Mouse (Mus musculus): ENCODE results near the gene Ccdc124. TPM values are rescaled to one million over a fixed set of nuclear protein-coding genes. Genes with fewer than 3 reads are reported as not detected.
"Not testable (repeated sequence)": the region's sequence is repeated elsewhere in the genome, so short reads cannot be mapped to it uniquely, and the experiment has no call there.

Gene Ccdc124
- total RNA-seq, 2 experiments from 2014 or later: 38.8 to 40.1 TPM

GRCm38 (mm10) chr8:70833520-70833919 lies 40.2 kb downstream of the Ccdc124 start:
- peak; percentile 88 to 91 for DNase-seq
- intact Hi-C loops (cut with DNase I): no loop called here

DNA sequence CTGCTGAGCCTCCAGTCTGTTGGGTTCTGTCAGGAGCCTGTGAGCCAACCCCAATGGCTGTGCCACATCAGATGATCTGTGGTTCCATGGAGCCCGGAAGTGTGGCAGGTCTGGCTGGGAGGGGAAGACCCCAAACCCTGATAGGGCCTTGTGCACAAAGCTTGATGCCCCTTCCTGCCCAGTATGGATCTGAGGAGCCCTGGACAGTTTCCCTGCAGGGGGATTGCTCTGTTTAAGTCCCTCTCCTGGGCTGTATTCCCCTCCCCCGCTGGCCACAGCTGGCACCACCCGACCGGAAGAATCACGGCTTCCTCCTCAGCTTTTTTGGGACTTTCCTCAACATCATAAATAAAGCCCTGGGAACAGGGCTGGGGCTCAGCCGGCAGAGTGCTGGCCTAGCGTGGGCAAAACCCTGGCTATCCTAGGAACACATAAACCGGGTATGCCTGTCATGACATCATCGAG lies 40.7 kb downstream of the Ccdc124 start:
- intact Hi-C loops (cut with DNase I): no loop called here
- peak; percentile 41 to 50 for DNase-seq

DNA sequence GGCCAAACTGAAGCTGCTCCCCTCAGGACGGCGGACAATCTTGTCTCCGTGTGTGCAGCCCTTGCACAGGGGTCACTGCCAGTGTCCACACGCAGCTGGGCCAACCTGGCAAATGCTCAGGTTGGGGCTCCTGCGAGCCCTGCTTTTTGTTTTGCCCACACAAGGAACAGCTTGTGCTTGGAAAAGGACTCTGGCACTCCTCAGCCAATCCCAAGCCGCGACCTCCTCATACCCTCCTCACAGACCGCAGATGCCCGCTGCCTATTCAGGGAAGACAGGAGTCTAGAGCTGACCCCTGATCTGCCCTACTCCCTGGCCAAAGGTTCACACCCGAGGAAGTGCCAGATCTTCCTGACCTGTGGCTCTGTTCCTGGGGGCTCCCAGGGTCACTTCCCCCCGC lies 41.4 kb downstream of the Ccdc124 start:
- DNase-seq: no peak
- intact Hi-C loops (cut with DNase I): no loop called here

GRCm38 (mm10) chr8:70831517-70831916 lies 42.2 kb downstream of the Ccdc124 start:
- intact Hi-C loops (cut with DNase I): no loop called here
- no peak for DNase-seq

DNA sequence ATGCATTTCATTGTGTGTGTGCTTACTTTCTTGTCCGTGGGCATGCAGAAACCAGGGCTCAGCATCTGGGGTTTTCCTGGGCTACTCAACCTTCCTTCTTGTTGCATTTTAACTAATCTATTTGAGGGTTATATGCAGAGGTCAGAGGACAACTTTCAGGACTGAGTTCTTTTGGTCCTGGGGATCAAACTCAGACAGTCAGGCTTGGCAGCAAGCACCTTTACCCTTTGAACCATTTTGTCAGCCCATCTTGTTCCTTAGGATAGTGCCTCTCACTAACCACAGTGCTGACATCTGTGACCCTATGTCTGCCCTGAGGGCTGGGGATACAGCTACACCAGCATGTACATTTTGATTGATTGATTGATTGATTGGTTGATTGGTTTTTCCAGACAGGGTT lies 45.9 kb downstream of the Ccdc124 start:
- no peak for DNase-seq
- intact Hi-C loops (cut with DNase I): no loop called here

GRCm38 (mm10) chr8:70827010-70827409 lies 46.7 kb downstream of the Ccdc124 start:
- intact Hi-C loops (cut with DNase I): no loop called here
- no peak for DNase-seq

DNA sequence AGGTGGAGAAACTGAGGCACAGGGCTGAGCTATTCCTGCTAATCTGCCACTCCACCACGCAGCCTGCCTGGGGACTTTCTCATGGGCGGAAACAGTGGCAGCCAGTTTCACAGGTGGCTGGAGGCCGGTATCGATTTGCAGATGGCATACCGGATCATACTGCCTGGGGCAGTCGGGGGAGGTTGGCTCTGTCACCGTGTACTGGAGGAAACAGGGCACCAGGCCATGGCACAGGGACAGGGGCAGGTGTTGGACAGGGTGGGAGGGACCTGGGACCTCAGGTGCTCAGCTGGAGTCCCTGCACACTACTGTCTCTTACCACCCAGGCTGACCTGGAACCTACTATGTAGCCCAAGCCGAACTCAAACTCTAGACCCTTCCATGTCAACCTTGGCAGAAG lies 47.9 kb downstream of the Ccdc124 start:
- intact Hi-C loops (cut with DNase I): no loop called here
- DNase-seq: no peak

GRCm38 (mm10) chr8:70823802-70824201 lies 49.9 kb downstream of the Ccdc124 start:
- DNase-seq: no peak
- intact Hi-C loops (cut with DNase I): no loop called here

DNA sequence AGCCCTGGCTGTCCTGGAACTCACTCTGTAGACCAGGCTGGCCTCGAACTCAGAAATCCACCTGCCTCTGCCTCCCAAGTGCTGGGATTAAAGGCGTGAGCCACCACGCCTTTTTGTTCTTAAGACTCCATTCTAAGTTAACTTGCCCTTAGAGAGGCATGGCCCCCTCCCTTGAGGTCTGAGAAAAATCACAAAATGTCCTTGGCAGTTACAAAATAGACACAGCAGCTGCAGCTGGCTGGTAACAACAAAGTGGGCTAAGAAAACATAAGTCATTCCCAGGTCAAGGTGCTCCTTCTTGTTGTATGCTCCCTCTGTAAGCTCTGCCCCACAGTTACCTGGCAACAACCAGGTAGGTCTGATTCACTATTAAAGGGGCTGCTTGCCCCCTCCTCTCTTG lies 51.1 kb downstream of the Ccdc124 start:
- DNase-seq; intact Hi-C loops (cut with DNase I): not testable (repeated sequence)

DNA sequence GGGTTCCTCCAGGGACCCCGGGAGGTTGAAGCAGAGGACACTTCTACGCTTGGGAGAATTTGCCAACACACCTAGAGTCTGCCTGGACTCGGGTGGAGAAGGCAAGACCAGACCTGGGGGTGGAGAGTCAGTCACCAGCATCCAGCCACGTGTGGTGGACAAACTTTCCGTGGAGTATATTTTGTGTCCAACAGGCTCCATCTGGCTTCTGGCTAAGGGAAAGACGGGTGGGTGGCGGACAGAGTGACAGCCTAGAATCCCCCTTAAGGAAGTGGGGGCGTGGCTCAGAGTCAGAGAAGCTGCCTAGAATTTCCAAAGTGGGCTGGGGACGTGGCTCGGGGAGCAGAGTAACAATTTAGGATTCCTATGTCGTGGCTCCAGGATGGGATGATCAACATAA lies 51.7 kb downstream of the Ccdc124 start:
- DNase-seq: no peak
- intact Hi-C loops (cut with DNase I): loop anchor here (1.0 to 2.0 kb wide), 2 partner anchors 19 to 47 kb away; no protein-coding TSS in a partner anchor

DNA sequence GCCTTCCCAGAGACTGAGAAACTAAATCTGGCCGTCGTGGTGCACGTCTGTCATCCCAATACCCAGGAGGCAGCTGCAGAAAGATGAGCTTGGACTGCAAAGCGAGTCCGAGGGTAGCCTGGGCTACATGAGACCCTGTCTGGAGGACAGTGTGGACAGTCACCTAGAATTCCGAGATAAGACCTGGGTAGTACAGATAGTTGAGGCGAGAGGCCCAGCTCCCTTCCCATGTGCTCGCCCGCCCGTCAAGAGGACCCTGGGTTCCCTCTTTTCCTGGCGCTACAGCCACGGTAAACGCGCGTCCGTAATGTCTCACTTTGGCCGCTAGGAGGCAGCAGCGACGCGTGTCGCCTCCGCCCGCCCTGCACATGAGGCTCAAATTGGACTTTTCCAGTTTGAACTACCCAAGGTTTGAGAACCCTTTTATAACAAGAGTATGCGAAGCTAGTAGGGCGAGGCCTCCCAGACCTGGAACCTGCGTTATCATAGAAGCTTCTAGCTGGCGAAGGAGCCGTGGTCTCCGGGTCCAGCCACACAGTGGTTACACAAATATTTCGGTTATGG lies 52.3 kb downstream of the Ccdc124 start:
- DNase-seq: peak; percentile 84 to 89
- intact Hi-C loops (cut with DNase I): loop anchor here (1.0 to 2.0 kb wide), 2 partner anchors 20 to 47 kb away; no protein-coding TSS in a partner anchor

- intact Hi-C loops (cut with DNase I): loop anchor here (2.0 kb wide), 1 partner anchor 48 kb away; no protein-coding TSS in a partner anchor
- peak; percentile 58 to 69 for DNase-seq
Measured at GRCm38 (mm10) chr8:70820101-70820935, 53.4 kb downstream of the Ccdc124 start.

Small RNAs within 50 kb of the gene (microRNA-seq; reads per million reads assigned to microRNA genes)
- gene Mir7067: 0.27 to 2.4 reads per million in 2 experiments

Other genes with a start within 250 kb of the Ccdc124 start
- 1 to 10 TPM in 1 of 2 experiments, under 1 TPM in 1; 0.41 to 1.6 TPM for gene Gdf15, start 241.5 kb downstream of the Ccdc124 start, total RNA-seq (2021)
- 10 to 100 TPM; 38.4 to 46.8 TPM for gene Pgpep1, start 213.5 kb downstream of the Ccdc124 start, total RNA-seq (2021)
- 10 to 100 TPM; 75.0 to 76.5 TPM for gene Lsm4, start 200.7 kb downstream of the Ccdc124 start, total RNA-seq (2021)
- 100 to 1,000 TPM; 159 to 162 TPM for gene Jund, start 175.0 kb downstream of the Ccdc124 start, total RNA-seq (2021)
- gene Iqcn, start 170.5 kb downstream of the Ccdc124 start, total RNA-seq (2021): under 1 TPM; 0.10 to 0.12 TPM
- not detected for gene Gm3336, start 155.4 kb downstream of the Ccdc124 start, total RNA-seq (2021)
- gene Pde4c, start 150.2 kb downstream of the Ccdc124 start, total RNA-seq (2021): 1 to 10 TPM; 4.5 to 4.6 TPM
- gene Rab3a, start 119.3 kb downstream of the Ccdc124 start, total RNA-seq (2021): 10 to 100 TPM; 51.6 to 51.9 TPM
- gene Mpv17l2, start 113.0 kb downstream of the Ccdc124 start, total RNA-seq (2021): 10 to 100 TPM; 29.3 to 29.9 TPM
- gene Pik3r2, start 97.2 kb downstream of the Ccdc124 start, total RNA-seq (2021): 10 to 100 TPM; 31.4 to 33.1 TPM
- gene Mast3, start 68.9 kb downstream of the Ccdc124 start, total RNA-seq (2021): 10 to 100 TPM in 1 of 2 experiments, 1 to 10 TPM in 1; 9.4 to 11.1 TPM
- under 1 TPM; 0.12 to 0.59 TPM for gene Il12rb1, start 65.5 kb downstream of the Ccdc124 start, total RNA-seq (2021)
- gene Arrdc2, start 34.2 kb downstream of the Ccdc124 start, total RNA-seq (2021): 10 to 100 TPM; 22.4 to 23.9 TPM
- gene Kcnn1, start 10.7 kb downstream of the Ccdc124 start, total RNA-seq (2021): 1 to 10 TPM; 3.8 to 4.0 TPM
- under 1 TPM in 1 of 2 experiments, not detected in 1; 0.07 TPM for gene Slc5a5, start 18.8 kb upstream of the Ccdc124 start, total RNA-seq (2021)
- gene Rpl18a, start 23.5 kb upstream of the Ccdc124 start, total RNA-seq (2021): 100 to 1,000 TPM; 901 to 988 TPM
- gene Map1s, start 32.0 kb upstream of the Ccdc124 start, total RNA-seq (2021): 10 to 100 TPM; 20.5 to 24.8 TPM